Mouse (Mus musculus) spleen, adult 2 months (tissue): ENCODE data around the gene Usp53. TPM values are rescaled to one million over a fixed set of nuclear protein-coding genes. Genes with fewer than 3 reads are reported as not detected.

Source experiments
- DNase-seq, 2 experiments: peaks; one replicate each; pipeline versions ENCODE4 v3.0.0 to v3.0.0-alpha.2; 2012 to 2021; ENCODE audit warnings: low spot score in 2 of 2, low read depth in 1 of 2
- H3K27ac ChIP-seq: fragments of 200-500 bp; 2 replicates; pipeline ENCODE4 v1.5.1; 2012; ENCODE audit warnings: low read length, inconsistent platforms; ENCODE audit not compliant: insufficient read depth
- H3K27me3 ChIP-seq: fragments of 200-500 bp; 2 replicates; pipeline ENCODE4 v1.6.1; 2012; ENCODE audit warnings: mild to moderate bottlenecking, moderate library complexity, low read length, inconsistent platforms; ENCODE audit not compliant: control insufficient read depth, insufficient read depth
- H3K36me3 ChIP-seq: fragments of 200-500 bp; 2 replicates; pipeline ENCODE4 v1.6.1; 2012; ENCODE audit warnings: mild to moderate bottlenecking, low read length, inconsistent platforms; ENCODE audit not compliant: control insufficient read depth, insufficient read depth
- H3K4me1 ChIP-seq: fragments of 200-500 bp; 2 replicates; pipeline ENCODE4 v1.6.1; 2011; ENCODE audit warnings: inconsistent platforms; ENCODE audit not compliant: control insufficient read depth, insufficient read depth, insufficient read length
- H3K4me3 ChIP-seq: fragments of 200-500 bp; 2 replicates; pipeline ENCODE4 v1.5.1; 2011; ENCODE audit warnings: mild to moderate bottlenecking, inconsistent platforms; ENCODE audit not compliant: insufficient read depth, insufficient read length; ENCODE audit errors: extremely low read depth
- CTCF ChIP-seq: fragments of 200-500 bp; IDR thresholded peaks from 2 replicates; pipeline ENCODE4 v1.5.1; 2011; ENCODE audit warnings: mild to moderate bottlenecking, inconsistent platforms; ENCODE audit not compliant: insufficient read depth, insufficient read length, insufficient replicate concordance; ENCODE audit errors: extremely low read depth
- POLR2A ChIP-seq: fragments of 200-500 bp; IDR thresholded peaks from 2 replicates; pipeline ENCODE4 v1.6.1; 2011; ENCODE audit warnings: low read depth, low read length, inconsistent platforms
- WGBS: fragments of 180-500 bp; shearing (Covaris S2); methylation state at CpG from one replicate; pipeline ENCODE4 v1.1.7; 2018; 5-methylcytosine and 5-hydroxymethylcytosine counted together
- polyA plus RNA-seq: library from polyadenylated mRNA; depleted of rRNA; stranded (reverse); fragments of >200 nt; gene quantifications from 2 replicates; pipeline ENCODE4 v1.2.3, GENCODE M21; 2012

The Usp53 gene
- polyA plus RNA-seq, 1 experiment: 1.4 TPM

DNA sequence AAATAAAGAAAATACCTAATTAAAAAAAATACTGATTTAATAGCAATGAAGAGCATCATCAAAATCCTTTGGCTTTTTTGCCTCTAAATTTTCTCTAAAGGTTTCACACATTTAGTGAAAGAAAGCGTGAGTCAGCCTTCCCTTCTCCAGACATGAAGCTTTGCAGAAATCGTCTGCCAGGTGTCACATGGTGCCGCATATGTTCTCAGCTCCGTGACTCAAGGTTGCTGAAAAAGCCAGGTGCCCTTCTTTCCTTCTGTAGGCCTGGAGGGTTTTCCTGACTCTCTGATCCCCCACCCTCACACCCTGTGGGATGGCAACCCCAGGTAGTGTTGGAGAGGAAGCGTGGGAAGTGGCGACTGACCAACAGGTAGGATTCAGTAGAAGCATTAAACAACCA, 54.6 kb downstream of the Usp53 start:
- TF ChIP-seq CTCF (no peak), POLR2A (no peak)
- H3K4me1 ChIP-seq: no peaks in the 10 kb centered on the region
- WGBS: 92% methylated on average over 6 of the region's 6 CpGs
- H3K27me3 ChIP-seq: no peaks in the 10 kb centered on the region
- no peak for DNase-seq
- no peak overlapping the region for H3K27ac ChIP-seq
- peaks cover 7% of the 10 kb centered on the region; the same call in 1 of the 2 replicates for H3K36me3 ChIP-seq
- H3K4me3 ChIP-seq: no peak overlapping the region

DNA sequence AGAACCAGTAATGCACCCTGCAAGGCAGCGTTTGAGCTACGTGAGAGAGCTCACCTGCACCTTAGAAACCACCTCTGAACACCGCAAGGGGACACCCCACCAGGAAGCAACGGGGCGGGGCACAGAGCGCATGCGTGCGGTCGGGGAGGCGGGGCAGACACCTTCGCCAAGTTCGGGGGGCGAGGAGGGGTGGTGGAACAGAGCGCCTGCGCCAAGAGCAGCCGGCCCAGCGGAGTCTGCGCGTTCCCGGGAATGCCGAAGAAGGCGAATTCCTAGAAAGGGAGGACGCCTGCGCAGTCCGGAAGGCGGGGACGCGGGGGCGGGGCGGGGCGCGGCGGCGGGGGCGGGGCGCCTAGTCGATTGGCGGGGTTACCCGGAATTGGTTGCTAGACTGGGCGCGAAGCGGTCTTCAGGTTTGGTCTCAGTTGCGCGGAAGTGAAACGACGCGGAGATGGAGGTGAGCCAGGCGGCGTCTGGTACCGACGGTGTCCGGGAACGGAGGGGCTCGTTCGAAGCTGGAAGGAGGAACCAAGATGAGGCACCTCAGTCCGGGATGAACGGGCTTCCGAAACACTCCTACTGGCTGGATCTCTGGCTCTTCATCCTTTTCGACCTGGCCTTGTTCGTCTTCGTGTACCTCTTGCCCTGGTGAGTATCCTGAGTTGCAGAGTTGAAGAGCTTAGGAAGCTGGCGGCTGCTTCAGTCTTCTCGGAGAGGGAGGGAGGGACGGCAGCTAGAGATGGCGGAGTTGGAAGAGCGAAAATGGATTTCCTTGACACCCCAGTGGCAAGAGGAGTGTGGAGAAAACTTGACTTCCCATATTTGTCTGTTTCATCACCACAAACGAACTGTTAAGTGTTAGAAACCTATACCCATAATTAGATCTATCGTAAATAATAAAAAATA, 60.0 kb downstream of the Usp53 start, which contains the start of gene 1810037I17Rik:
Gene 1810037I17Rik (plus strand): TSS at position 195 of the 906 bp plus-strand sequence.
- H3K27ac ChIP-seq: peak within 1 kb of the TSS; percentile 73
- WGBS: 1% methylated on average over 68 of the region's 68 CpGs
- peak within 1 kb of the TSS; percentile 87 for H3K4me3 ChIP-seq
- TF ChIP-seq CTCF: peak; percentile 11; the same call in 1 of the 2 replicates
- TF ChIP-seq POLR2A: peak; percentile 63
- no peaks in the 10 kb centered on the region for H3K4me1 ChIP-seq
- peak; percentile 77 to 92 for DNase-seq
- H3K27me3 ChIP-seq: no peaks in the 10 kb centered on the region
- peaks cover 3% of the 10 kb centered on the region; the same call in 1 of the 2 replicates for H3K36me3 ChIP-seq

DNA sequence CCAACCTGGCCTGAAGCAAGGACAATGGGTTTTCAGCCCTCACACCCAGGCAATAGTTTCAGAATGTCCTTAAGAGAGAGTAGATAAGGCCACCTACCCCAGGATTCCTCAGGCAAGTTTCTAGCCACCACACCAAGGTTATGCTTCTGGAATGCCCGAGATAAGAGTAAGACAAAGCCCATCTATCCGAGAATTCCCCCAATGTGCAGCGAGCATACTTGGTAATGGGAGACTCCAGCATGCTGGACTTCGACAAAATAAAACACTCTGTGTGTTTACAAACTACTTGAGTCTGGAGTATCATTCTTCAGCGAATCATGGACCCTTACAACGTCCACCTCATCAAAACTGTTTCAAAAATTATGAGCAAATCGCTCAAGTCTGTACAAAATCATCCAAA, 61.2 kb downstream of the Usp53 start:
- Histone ChIP-seq H3K27ac (no peak overlapping the region), H3K4me3 (no peak overlapping the region), H3K36me3 (peaks cover 3% of the 10 kb centered on the region; the same call in 1 of the 2 replicates), H3K4me1 (no peaks in the 10 kb centered on the region), H3K27me3 (no peaks in the 10 kb centered on the region)
- 86% methylated on average over 7 of the region's 7 CpGs for WGBS
- DNase-seq: no peak
- TF ChIP-seq CTCF: no peak
- TF ChIP-seq POLR2A: no peak

DNA sequence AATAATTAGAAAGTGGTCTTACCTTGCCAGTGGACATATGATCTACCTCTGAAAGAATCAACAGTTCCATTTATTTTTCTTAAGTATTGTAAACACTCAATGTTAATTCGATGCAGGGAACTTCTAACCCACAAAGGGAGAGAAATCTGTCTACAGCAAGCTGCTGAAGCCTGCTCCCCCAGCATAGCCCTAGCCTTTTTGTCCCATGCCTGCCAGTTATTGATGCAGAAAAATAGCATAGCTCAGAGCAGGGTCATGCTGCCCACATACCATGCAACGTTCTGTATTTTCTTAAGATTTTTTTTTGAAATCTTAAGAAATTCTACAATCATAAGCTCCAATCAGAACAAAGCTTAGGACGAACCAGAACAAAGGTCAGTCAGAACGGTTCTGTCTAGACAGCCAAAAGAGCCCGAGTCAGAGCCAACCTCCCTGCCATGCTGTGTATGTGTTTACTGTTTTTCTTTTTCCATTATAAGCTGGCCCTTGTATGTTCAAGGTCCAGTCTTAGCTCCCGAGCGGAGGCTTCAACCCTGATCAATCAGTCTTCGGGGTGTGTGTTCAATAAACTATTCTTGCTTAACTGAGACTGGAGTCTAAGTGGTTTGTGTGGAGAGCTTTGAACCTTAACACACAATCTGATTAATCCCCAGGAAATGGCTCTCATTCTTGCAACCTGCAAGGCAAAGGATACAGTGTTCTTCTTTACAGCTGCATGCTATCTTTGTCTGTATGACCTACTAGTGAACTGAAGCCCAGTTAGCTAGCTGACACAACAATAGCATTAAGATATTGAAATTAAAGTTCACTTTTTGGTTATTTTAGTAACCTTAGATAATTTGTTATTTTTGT, 62.4 kb downstream of the Usp53 start:
- no peak overlapping the region for H3K4me3 ChIP-seq
- H3K27ac ChIP-seq: no peak overlapping the region
- DNase-seq: no peak
- 90% methylated on average over 8 of the region's 8 CpGs for WGBS
- H3K27me3 ChIP-seq: no peaks in the 10 kb centered on the region
- TF ChIP-seq POLR2A (no peak), CTCF (no peak)
- no peaks in the 10 kb centered on the region for H3K4me1 ChIP-seq
- H3K36me3 ChIP-seq: peaks cover 2% of the 10 kb centered on the region; the same call in 1 of the 2 replicates

DNA sequence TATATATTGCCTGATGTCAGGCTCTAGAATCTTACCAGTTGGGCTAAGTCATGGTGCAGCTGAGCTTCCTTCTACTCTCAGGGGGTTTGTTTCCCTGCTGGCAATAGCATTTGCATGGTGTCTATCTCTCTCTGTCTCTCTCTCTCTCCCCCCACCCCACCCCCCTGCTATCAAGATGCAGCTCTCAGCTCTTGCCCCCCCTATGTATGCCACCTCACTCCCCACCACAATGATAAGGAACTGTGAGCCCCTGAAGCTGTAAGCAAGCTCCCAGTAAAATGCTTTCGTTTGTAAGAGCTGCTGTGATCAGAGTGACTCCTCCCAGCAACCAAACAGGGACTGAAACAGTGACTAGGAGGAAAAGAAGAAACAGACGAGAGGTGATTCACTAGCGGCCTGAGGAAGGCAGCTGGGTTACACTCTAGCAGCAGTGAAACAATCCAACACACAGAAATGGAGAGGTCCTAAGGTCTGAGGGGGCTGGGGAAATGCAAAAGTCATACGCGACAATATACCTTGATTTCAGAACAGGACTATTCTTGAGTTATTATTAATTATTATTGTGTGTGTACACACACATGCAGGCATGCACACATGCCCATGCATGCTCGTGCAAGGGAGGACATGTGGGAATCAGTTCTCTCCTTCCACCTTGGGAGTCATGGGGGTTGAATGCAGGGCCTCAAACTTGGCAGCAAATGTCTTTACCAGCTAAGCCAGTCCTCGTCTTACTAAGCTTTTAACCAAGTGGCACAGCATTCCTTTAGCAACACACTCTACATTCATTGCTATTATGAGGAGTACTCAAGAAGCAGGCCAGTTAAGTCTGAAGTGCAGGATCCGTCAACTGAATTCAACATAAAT, 63.5 kb downstream of the Usp53 start:
- H3K4me1 ChIP-seq: no peaks in the 10 kb centered on the region
- no peak for DNase-seq
- no peak for TF ChIP-seq CTCF
- no peak for TF ChIP-seq POLR2A
- H3K4me3 ChIP-seq: no peak overlapping the region
- H3K36me3 ChIP-seq: no peaks in the 10 kb centered on the region
- H3K27me3 ChIP-seq: no peaks in the 10 kb centered on the region
- WGBS: 61% methylated on average over 8 of the region's 8 CpGs
- no peak overlapping the region for H3K27ac ChIP-seq

DNA sequence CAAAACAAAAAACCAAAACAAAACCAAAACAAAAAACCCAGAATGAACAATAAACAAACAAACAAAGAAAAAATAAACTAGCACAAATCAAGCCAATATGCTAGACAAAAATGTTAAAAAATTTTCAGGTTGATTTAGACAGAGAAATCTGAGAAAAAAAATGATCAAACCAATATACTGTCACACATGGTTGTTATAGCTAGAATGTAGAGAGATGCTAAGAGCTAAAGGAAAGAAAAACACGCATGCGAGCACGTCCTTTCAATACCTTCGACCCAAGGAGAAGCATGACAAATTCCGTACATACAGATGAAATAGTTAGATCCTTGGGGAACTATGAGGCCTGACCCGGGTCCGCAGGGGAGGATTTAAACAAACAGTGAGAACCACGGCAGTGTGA, 65.0 kb downstream of the Usp53 start, which contains the start of gene Gm10959:
Gene Gm10959 (minus strand): TSS at position 101 of the 400 bp plus-strand sequence.
- no peak for DNase-seq
- no peaks in the 10 kb centered on the region for H3K4me1 ChIP-seq
- no peak within 1 kb of the TSS for H3K4me3 ChIP-seq
- 94% methylated on average over 8 of the region's 8 CpGs for WGBS
- no peaks in the 10 kb centered on the region for H3K27me3 ChIP-seq
- no peak within 1 kb of the TSS for H3K27ac ChIP-seq
- TF ChIP-seq CTCF (no peak), POLR2A (no peak)
- no peaks in the 10 kb centered on the region for H3K36me3 ChIP-seq
